Mouse (Mus musculus): ENCODE results near the gene Ipo5. TPM values are rescaled to one million over a fixed set of nuclear protein-coding genes. Genes with fewer than 3 reads are reported as not detected.

Ipo5 gene
- polyA plus RNA-seq, 1 experiment from 2014 or later, result 56.0 TPM

GRCm38 (mm10) chr14:120968723-120969122, 57.7 kb downstream of the Ipo5 start:
- Histone ChIP-seq H3K9ac (no peak overlapping the region), H3K4me3 (no peak overlapping the region), H3K4me2 (no peak overlapping the region), H3K27ac (replicated peaks) (no peak overlapping the region), H3K27me3 (no peaks in the 10 kb centered on the region), H3K9me3 (no peaks in the 10 kb centered on the region), H3K36me3 (no peaks in the 10 kb centered on the region), H3K4me1 (replicated peaks) (no peaks in the 10 kb centered on the region)
- 88% methylated on average over 4 of the region's 4 CpGs for WGBS
- ATAC-seq (ENCODE audit: low FRiP score, low read depth), result no peak

GRCm38 (mm10) chr14:120969673-120970072, 58.6 kb downstream of the Ipo5 start:
- 91% methylated on average over 3 of the region's 3 CpGs for WGBS
- H3K4me1 ChIP-seq (replicated peaks), result no peaks in the 10 kb centered on the region
- H3K36me3 ChIP-seq, result no peaks in the 10 kb centered on the region
- H3K27ac ChIP-seq (replicated peaks), result no peak overlapping the region
- no peak overlapping the region for H3K4me2 ChIP-seq
- H3K9me3 ChIP-seq, result no peaks in the 10 kb centered on the region
- H3K9ac ChIP-seq, result no peak overlapping the region
- H3K27me3 ChIP-seq, result no peaks in the 10 kb centered on the region
- ATAC-seq (ENCODE audit: low FRiP score, low read depth), result no peak
- H3K4me3 ChIP-seq, result no peak overlapping the region

DNA sequence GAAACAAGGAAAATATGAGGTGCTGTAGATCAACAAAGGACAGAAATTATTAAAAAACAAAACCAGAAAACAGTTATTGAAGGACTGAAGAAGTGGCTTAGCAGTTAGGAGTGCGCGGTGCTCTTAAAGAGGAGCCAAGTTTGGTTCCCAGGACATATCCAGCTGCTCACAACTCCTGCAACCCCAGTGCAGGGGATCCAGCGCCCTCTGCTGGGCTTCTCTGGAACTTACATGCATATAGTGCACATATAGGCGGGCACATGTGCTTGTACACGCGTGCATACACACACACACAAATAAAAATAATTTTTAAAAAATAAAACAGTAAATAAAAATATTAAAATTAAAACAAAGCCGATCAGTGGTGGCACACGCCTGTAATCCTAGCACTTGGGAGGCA, 59.6 kb downstream of the Ipo5 start:
- H3K27ac ChIP-seq (replicated peaks), result no peak overlapping the region
- H3K9ac ChIP-seq, result no peak overlapping the region
- H3K4me3 ChIP-seq, result no peak overlapping the region
- no peak overlapping the region for H3K4me2 ChIP-seq
- no peaks in the 10 kb centered on the region for H3K27me3 ChIP-seq
- no peak for ATAC-seq (ENCODE audit: low FRiP score, low read depth)
- H3K9me3 ChIP-seq, result no peaks in the 10 kb centered on the region
- 83% methylated on average over 8 of the region's 8 CpGs for WGBS
- no peaks in the 10 kb centered on the region for H3K4me1 ChIP-seq (replicated peaks)
- H3K36me3 ChIP-seq, result no peaks in the 10 kb centered on the region

- Histone ChIP-seq H3K4me3 (no peak overlapping the region), H3K36me3 (no peaks in the 10 kb centered on the region), H3K27ac (replicated peaks) (no peak overlapping the region), H3K4me1 (replicated peaks) (no peaks in the 10 kb centered on the region), H3K9ac (no peak overlapping the region), H3K27me3 (no peaks in the 10 kb centered on the region), H3K9me3 (no peaks in the 10 kb centered on the region), H3K4me2 (no peak overlapping the region)
- 73% methylated on average over 6 of the region's 6 CpGs for WGBS
- ATAC-seq (ENCODE audit: low FRiP score, low read depth), result no peak
Observed at GRCm38 (mm10) chr14:120971313-120971712, 60.3 kb downstream of the Ipo5 start.

DNA sequence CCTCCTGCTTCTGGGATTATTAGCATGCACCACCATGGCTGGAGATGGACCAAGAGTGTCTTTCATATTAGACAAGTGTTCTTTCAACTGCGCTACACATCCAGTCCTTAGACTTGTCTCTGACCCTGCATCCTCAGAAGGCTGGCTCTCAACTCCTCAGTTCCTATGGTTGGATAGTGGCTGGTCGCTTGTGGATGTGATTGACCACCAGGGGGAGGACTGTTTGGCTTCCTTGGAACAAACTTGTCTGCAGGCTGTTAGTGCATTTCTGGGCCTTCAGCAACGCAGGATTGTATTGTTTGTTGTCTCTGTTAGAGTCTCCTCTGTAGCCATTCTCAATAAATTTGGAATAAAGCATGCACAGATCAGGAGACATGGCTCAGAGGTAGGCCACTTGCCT, 68.5 kb downstream of the Ipo5 start:
- Histone ChIP-seq H3K9ac (no peak overlapping the region), H3K36me3 (no peaks in the 10 kb centered on the region), H3K4me1 (replicated peaks) (no peaks in the 10 kb centered on the region), H3K4me3 (no peak overlapping the region), H3K27me3 (no peaks in the 10 kb centered on the region), H3K27ac (replicated peaks) (no peak overlapping the region), H3K4me2 (no peak overlapping the region), H3K9me3 (no peaks in the 10 kb centered on the region)
- no peak for ATAC-seq (ENCODE audit: low FRiP score, low read depth)
- WGBS, result 44% methylated on average over 3 of the region's 3 CpGs

- no peaks in the 10 kb centered on the region for H3K36me3 ChIP-seq
- no peaks in the 10 kb centered on the region for H3K9me3 ChIP-seq
- H3K4me3 ChIP-seq, result no peak overlapping the region
- no peaks in the 10 kb centered on the region for H3K27me3 ChIP-seq
- H3K4me1 ChIP-seq (replicated peaks), result no peaks in the 10 kb centered on the region
- no peak overlapping the region for H3K4me2 ChIP-seq
- no peak for ATAC-seq (ENCODE audit: low FRiP score, low read depth)
- 65% methylated on average over 6 of the region's 6 CpGs for WGBS
- H3K27ac ChIP-seq (replicated peaks), result no peak overlapping the region
- no peak overlapping the region for H3K9ac ChIP-seq
Observed at GRCm38 (mm10) chr14:120989126-120989525, 78.1 kb downstream of the Ipo5 start.

Other genes starting within 250 kb of the Ipo5 start
- gene Farp1, start 124.0 kb downstream of the Ipo5 start, polyA plus RNA-seq (2015; fragmentation: Nextera tagmentation; extraction: Ambion mirVana), result 34.1 and 38.1 TPM in 2 replicates